Comparison of ENCODE assay signal across 17 mouse cellular contexts in genomic region chr3:40505451-40506014, GRCm38 (mm10). TPM values are rescaled to one million over a fixed set of nuclear protein-coding genes. Genes with fewer than 3 reads are reported as not detected.
DNase-seq lines count a peak whose midpoint lies in the region; ATAC-seq and TF ChIP-seq lines count a peak whose summit lies in the region.
"Had no signal": no experiment of that assay in that cellular context is flagged by ENCODE, and none has a peak within 500 bp of the region (broad histone marks: within the 10 kb centered on the region; RNA-seq: fewer than 3 reads in every experiment).

No protein-coding gene starts in this region.

- H3K9me3 ChIP-seq in lung, embryonic 16.5 days (ENCODE audit: control insufficient read depth, low read length) = no peaks in the 10 kb centered on the region
- H3K9me3 ChIP-seq in stomach, embryonic 14.5 days (ENCODE audit: control insufficient read depth, low read depth, low read length) = no peaks in the 10 kb centered on the region
- H3K9me3 ChIP-seq in kidney, embryonic 15.5 days (replicated peaks) = no peaks in the 10 kb centered on the region
- H3K9me3 ChIP-seq: forebrain, embryonic 12.5 days; heart, embryonic 13.5 days; hindbrain, embryonic 15.5 days had no signal

- no peak for TF ChIP-seq EP300 in heart, adult 2 months (IDR thresholded peaks at IDR 0.05; ENCODE audit: insufficient read depth, low read depth, low read length)

- H3K4me2 ChIP-seq in lung, embryonic 16.5 days (ENCODE audit: low read depth, low read length) = no peak overlapping the region
- no peak overlapping the region for H3K4me2 ChIP-seq in stomach, embryonic 14.5 days (replicated peaks; ENCODE audit: low read depth, low read length)
- H3K4me2 ChIP-seq in kidney, embryonic 15.5 days = no peak overlapping the region
- H3K4me2 ChIP-seq: forebrain, embryonic 12.5 days; heart, embryonic 13.5 days; hindbrain, embryonic 15.5 days had no signal

- no peaks in the 10 kb centered on the region for H3K27me3 ChIP-seq in heart, adult 2 months (ENCODE audit: control insufficient read depth, insufficient read depth, low read length)
- H3K27me3 ChIP-seq in lung, embryonic 16.5 days (ENCODE audit: control insufficient read depth, insufficient read depth, low read depth, low read length) = no peaks in the 10 kb centered on the region
- H3K27me3 ChIP-seq in stomach, embryonic 14.5 days (ENCODE audit: control insufficient read depth, insufficient read depth, low read length) = no peaks in the 10 kb centered on the region
- no peaks in the 10 kb centered on the region for H3K27me3 ChIP-seq in kidney, embryonic 15.5 days
- H3K27me3 ChIP-seq: forebrain, embryonic 12.5 days; heart, embryonic 13.5 days; hindbrain, embryonic 15.5 days had no signal

- no peaks in the 10 kb centered on the region for H3K4me1 ChIP-seq in heart, adult 2 months (ENCODE audit: control insufficient read depth, insufficient read depth, low read length)
- H3K4me1 ChIP-seq in lung, embryonic 16.5 days (replicated peaks; ENCODE audit: control insufficient read depth, insufficient read depth, low read length) = no peaks in the 10 kb centered on the region
- no peaks in the 10 kb centered on the region for H3K4me1 ChIP-seq in stomach, embryonic 14.5 days (ENCODE audit: control insufficient read depth, insufficient read depth, low read length)
- H3K4me1 ChIP-seq in kidney, embryonic 15.5 days = peaks cover 1% of the 10 kb centered on the region; the same call in 1 of the 2 replicates
- H3K4me1 ChIP-seq: forebrain, embryonic 12.5 days; hindbrain, embryonic 15.5 days had no signal

- H3K27ac ChIP-seq in heart, adult 2 months = no peak overlapping the region
- no peak overlapping the region for H3K27ac ChIP-seq in lung, embryonic 16.5 days (ENCODE audit: low read length)
- peak overlapping the region; percentile 48; the same call in 1 of the 2 replicates for H3K27ac ChIP-seq in stomach, embryonic 14.5 days (ENCODE audit: low read length)
- H3K27ac ChIP-seq in kidney, embryonic 15.5 days = no peak overlapping the region
- H3K27ac ChIP-seq: forebrain, embryonic 12.5 days; heart, embryonic 13.5 days; hindbrain, embryonic 15.5 days had no signal

- peak; percentile 41; the same call in 1 of the 2 replicates for ATAC-seq in lung, embryonic 16.5 days (ENCODE audit: low read depth)
- no peak for ATAC-seq in stomach, embryonic 14.5 days (ENCODE audit: insufficient number of reproducible peaks, insufficient read depth, low FRiP score, low read depth)
- no peak for ATAC-seq in kidney, embryonic 15.5 days (replicated peaks; ENCODE audit: low FRiP score)
- ATAC-seq: forebrain, embryonic 16.5 days had no signal

- DNase-seq in heart, adult 11 months = peak; percentile 76
- no peak for DNase-seq in heart, adult 2 months
- DNase-seq in lung, postnatal 36 days = no peak
- no peak for DNase-seq in testis, postnatal 14 days (ENCODE audit: low spot score)
- DNase-seq: adrenal gland, postnatal 10 days; cerebellum, adult 11 months; cerebellum, adult 9-10 months; cerebellum, postnatal 25 days; gastrocnemius, postnatal 14 days; heart, postnatal 36 days had no signal

- intact Hi-C loops in heart, adult 2 months (cut with DNase I) = no loop called here

- no peak overlapping the region for H3K9ac ChIP-seq in heart, adult 2 months (ENCODE audit: low read depth, low read length)
- H3K9ac ChIP-seq in lung, embryonic 16.5 days (ENCODE audit: low read length) = no peak overlapping the region
- H3K9ac ChIP-seq in stomach, embryonic 14.5 days (replicated peaks; ENCODE audit: low read depth, low read length) = no peak overlapping the region
- H3K9ac ChIP-seq in kidney, embryonic 15.5 days = no peak overlapping the region
- H3K9ac ChIP-seq: forebrain, embryonic 12.5 days; heart, embryonic 13.5 days; hindbrain, embryonic 15.5 days had no signal

- TF ChIP-seq POLR2A in heart, adult 2 months (IDR thresholded peaks at IDR 0.05; ENCODE audit: insufficient read depth, low read depth, low read length) = no peak

- no peaks in the 10 kb centered on the region for H3K36me3 ChIP-seq in heart, adult 2 months (ENCODE audit: control insufficient read depth, insufficient read depth, low read length)
- H3K36me3 ChIP-seq in lung, embryonic 16.5 days (ENCODE audit: control insufficient read depth, insufficient read depth, low read length) = no peaks in the 10 kb centered on the region
- no peaks in the 10 kb centered on the region for H3K36me3 ChIP-seq in stomach, embryonic 14.5 days (ENCODE audit: control insufficient read depth, insufficient read depth, low read length)
- H3K36me3 ChIP-seq in kidney, embryonic 15.5 days = no peaks in the 10 kb centered on the region
- H3K36me3 ChIP-seq: forebrain, embryonic 12.5 days; heart, embryonic 13.5 days; hindbrain, embryonic 15.5 days had no signal

- 87% methylated on average over 14 of the region's 14 CpGs for WGBS in heart, adult 2 months
- WGBS in lung, embryonic 16.5 days = 67% methylated on average over 14 of the region's 14 CpGs
- 67% methylated on average over 14 of the region's 14 CpGs for WGBS in stomach, embryonic 14.5 days
- WGBS in kidney, embryonic 15.5 days = 92% methylated on average over 14 of the region's 14 CpGs

- no peak overlapping the region for H3K4me3 ChIP-seq in heart, adult 2 months
- H3K4me3 ChIP-seq in lung, embryonic 16.5 days (ENCODE audit: low read length) = no peak overlapping the region
- no peak overlapping the region for H3K4me3 ChIP-seq in stomach, embryonic 14.5 days (ENCODE audit: low read depth, low read length)
- no peak overlapping the region for H3K4me3 ChIP-seq in kidney, embryonic 15.5 days (replicated peaks)
- H3K4me3 ChIP-seq: forebrain, embryonic 12.5 days; heart, embryonic 13.5 days; hindbrain, embryonic 15.5 days had no signal

- TF ChIP-seq CTCF in heart, adult 2 months (IDR thresholded peaks at IDR 0.05) = no peak

- H3K79me2 ChIP-seq in heart, adult 2 months (replicated peaks; ENCODE audit: control insufficient read depth, insufficient read depth, low read length) = no peaks in the 10 kb centered on the region

RNA-seq across cellular contexts. Expression of gene Intu, which starts 25.6 kb away (rescaled TPM):
- total RNA-seq in heart, adult 2 months (2021) = 10 to 100 TPM; 13.7 to 17.1 TPM
- polyA plus RNA-seq in heart, adult 2 months (2012; rRNA removed) = 9.6 and 15.3 TPM in 2 replicates
- 3.1 and 3.4 TPM in 2 replicates for polyA plus RNA-seq in lung, embryonic 16.5 days (2015; fragmentation: Nextera tagmentation; extraction: Ambion mirVana)
- polyA plus RNA-seq in stomach, embryonic 14.5 days (2014; fragmentation: Nextera tagmentation; extraction: Ambion mirVana) = 3.3 and 3.5 TPM in 2 replicates
- polyA plus RNA-seq in kidney, embryonic 15.5 days (2015; fragmentation: Nextera tagmentation; extraction: Ambion mirVana) = 3.4 TPM in 2 replicates
